10 mouse cellular contexts compared by ENCODE assay signal in the genomic region with DNA sequence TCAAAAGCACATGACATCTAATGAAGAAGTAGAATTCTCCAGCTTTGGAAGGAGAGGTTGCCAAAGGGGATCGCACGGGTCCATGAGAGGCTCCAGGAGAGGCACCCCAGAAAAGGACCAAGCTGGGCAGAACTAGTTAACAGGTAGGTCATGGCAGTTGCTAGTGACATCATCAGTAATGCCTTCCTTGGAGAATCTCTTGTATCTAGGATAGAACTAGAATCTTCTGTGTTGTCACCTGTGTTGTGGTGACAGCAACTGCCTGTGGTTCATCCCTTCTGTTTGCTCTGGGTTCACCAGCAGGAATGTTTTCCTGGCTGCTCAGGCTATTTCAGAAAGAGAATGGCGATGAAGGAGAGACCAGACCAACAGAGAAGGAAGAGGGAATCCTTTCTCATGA. TPM values are rescaled to one million over a fixed set of nuclear protein-coding genes. Genes with fewer than 3 reads are reported as not detected.
A peak's percentile ranks its signal among the peaks of the same experiment; 100 is the strongest.
DNase-seq lines count a peak whose midpoint lies in the region; ATAC-seq and TF ChIP-seq lines count a peak whose summit lies in the region.
"Not testable (repeated sequence)": the region's sequence is repeated elsewhere in the genome, so short reads cannot be mapped to it uniquely, and the experiment has no call there.
"Had no signal": no experiment of that assay in that cellular context is flagged by ENCODE, and none has a peak within 500 bp of the region (broad histone marks: within the 10 kb centered on the region; RNA-seq: fewer than 3 reads in every experiment).

A gene (plus strand): TSS at position 301 of the 400 bp plus-strand sequence.

- not testable (repeated sequence) for H3K27me3 ChIP-seq in lung, postnatal 0 days (replicated peaks; ENCODE audit: insufficient read depth, low read length); testis, adult 2 months (ENCODE audit: control insufficient read depth, insufficient read depth, low read length)

- ATAC-seq in lung, postnatal 0 days = not testable (repeated sequence)

- H3K4me1 ChIP-seq in lung, postnatal 0 days (ENCODE audit: insufficient read depth, low read depth, low read length); testis, adult 2 months (ENCODE audit: control insufficient read depth, insufficient read depth, low read length): not testable (repeated sequence)

- TF ChIP-seq EP300 in lung, postnatal 0 days (IDR thresholded peaks at IDR 0.05) = not testable (repeated sequence)

- not testable (repeated sequence) for H3K36me3 ChIP-seq in lung, postnatal 0 days (ENCODE audit: insufficient read depth, low read length); testis, adult 2 months (ENCODE audit: control insufficient read depth, insufficient read depth, low read length)

- not testable (repeated sequence) for H3K9ac ChIP-seq in lung, postnatal 0 days (replicated peaks; ENCODE audit: low read depth)

- not testable (repeated sequence) for TF ChIP-seq CTCF in lung, postnatal 0 days (IDR thresholded peaks at IDR 0.05); testis, adult 2 months (IDR thresholded peaks at IDR 0.05; ENCODE audit: control insufficient read depth, insufficient read depth, insufficient replicate concordance, low read depth, low read length)

- TF ChIP-seq POLR2A in testis, adult 2 months (IDR thresholded peaks at IDR 0.05; ENCODE audit: control insufficient read depth, low read depth, low read length) = not testable (repeated sequence)

- H3K9me3 ChIP-seq in lung, postnatal 0 days (ENCODE audit: low read length) = not testable (repeated sequence)

- peak; percentile 0 for DNase-seq in lung, postnatal 0 days (ENCODE audit: low spot score)

- 95% methylated on average over 2 of the region's 3 CpGs for WGBS in lung, postnatal 0 days

- not testable (repeated sequence) for H3K27ac ChIP-seq in lung, postnatal 0 days (ENCODE audit: low read length); testis, adult 2 months (ENCODE audit: control insufficient read depth, insufficient read depth, low read depth, low read length)

- not testable (repeated sequence) for H3K4me2 ChIP-seq in lung, postnatal 0 days (replicated peaks; ENCODE audit: low read depth, low read length)

- H3K4me3 ChIP-seq in lung, postnatal 0 days (ENCODE audit: low read depth, low read length) = not testable (repeated sequence)
- peak within 1 kb of the TSS; percentile 29 for H3K4me3 ChIP-seq in testis, adult 2 months (ENCODE audit: control insufficient read depth, low read depth, low read length)

RNA-seq across cellular contexts. Expression of the gene that starts here (rescaled TPM):
- polyA plus RNA-seq in lung, postnatal 0 days (2015; fragmentation: Nextera tagmentation; extraction: Ambion mirVana) = not detected in 2 replicates
- 1.4 and 3.8 TPM in 2 replicates for polyA plus RNA-seq in testis, adult 2 months (2012; rRNA removed)
- polyA plus RNA-seq: activated CD4-positive, CD25-positive, alpha-beta regulatory T cell, adult 4 months; adrenal gland, adult 2 months; brain, embryonic 14.5 days; C2C12; CD4-positive, CD25-positive, alpha-beta regulatory T cell, adult 4 months; cerebellum, adult 2 months; G1E; Patski had no signal

Comparison
In these comparisons a context has a peak if more than half of its experiments do, and no peak if none do; other contexts are left out.
1. Peak in DNase-seq in lung, postnatal 0 days; RNA of the gene not detected or under 1 TPM.